Mouse (Mus musculus): Measurements from ENCODE around the gene P2rx7.

GRCm38 (mm10) chr5:122617718-122618117 lies 26.0 kb upstream of the P2rx7 start:
- TF ChIP-seq POLR2A (IDR thresholded peaks at IDR 0.05; ENCODE audit: insufficient read depth, low read depth, low read length) (no peak), CTCF (IDR thresholded peaks at IDR 0.05; ENCODE audit: insufficient read depth, low read depth, low read length) (no peak)

Data from olfactory bulb, adult 2 months (tissue).